Mouse (Mus musculus): ENCODE results near the gene Ddias.
"Not testable (repeated sequence)": the region's sequence is repeated elsewhere in the genome, so short reads cannot be mapped to it uniquely, and the experiment has no call there.

Gene Ddias

GRCm38 (mm10) chr7:92874116-92874675, at the start of gene Ddias, which contains the start of gene Prcp:
Gene Ddias (minus strand): TSS chr7:92874247.
Gene Prcp (plus strand): TSS chr7:92874470.
- peak; percentile 97 for DNase-seq (ENCODE audit: low read depth)

- DNase-seq (ENCODE audit: low read depth), result no peak
Measured at GRCm38 (mm10) chr7:92920857-92921172, 46.8 kb upstream of the Ddias start.

DNA sequence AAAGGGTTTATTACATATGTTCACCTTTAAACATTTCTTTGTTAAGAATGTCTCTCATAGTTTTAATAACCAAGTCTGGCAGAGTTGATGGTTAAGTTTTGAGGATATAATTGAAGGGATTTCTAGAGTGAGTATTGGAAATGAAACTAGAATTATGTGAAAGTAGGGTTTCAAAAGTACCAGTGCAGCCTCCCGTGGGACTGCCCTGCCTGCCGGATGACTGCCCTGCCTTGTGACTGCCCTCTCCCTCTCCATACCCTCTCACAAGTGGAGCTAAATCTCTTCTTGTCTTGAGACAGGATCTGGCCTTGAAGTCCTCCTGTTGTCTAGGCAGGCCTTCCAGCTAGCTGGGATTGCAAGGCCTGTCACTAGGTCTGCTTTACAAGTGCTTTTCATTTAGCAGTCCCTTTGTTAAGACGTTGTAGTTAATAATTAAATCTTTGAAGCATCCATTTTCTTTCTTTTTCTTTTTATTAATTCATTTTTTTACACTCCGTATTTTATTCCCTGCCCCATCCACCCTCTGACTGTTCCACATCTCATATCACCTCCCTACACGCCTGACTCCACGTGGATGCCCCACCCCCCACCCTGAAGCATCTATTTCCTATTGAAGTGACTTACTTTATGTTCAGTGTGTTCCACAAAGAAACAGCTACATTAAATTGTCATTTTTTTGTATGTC, 46.3 kb upstream of the Ddias start:
- no peak for DNase-seq (ENCODE audit: low read depth)

DNA sequence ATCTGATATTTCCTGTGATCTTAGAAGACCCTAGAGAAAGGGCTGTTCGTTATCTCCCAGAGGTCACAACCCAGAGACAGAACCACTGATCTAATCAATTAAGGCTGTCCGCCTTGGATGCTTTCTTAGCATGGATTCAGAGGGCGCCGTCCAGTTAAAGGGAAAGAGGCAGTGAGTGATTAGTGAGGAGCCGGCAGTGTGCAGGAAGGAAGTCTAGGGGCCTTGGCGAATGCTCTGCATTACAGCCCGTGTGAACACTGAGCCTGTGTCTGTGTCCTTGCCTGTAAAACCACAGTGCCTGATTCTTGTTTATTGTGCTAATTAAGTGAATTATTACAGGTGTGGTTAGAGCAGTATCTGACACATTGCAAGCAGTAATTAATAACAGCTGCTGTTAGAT, 30.2 kb upstream of the Ddias start:
- not testable (repeated sequence) for DNase-seq (ENCODE audit: low read depth)

- DNase-seq (ENCODE audit: low read depth), result peak; percentile 85
Measured at GRCm38 (mm10) chr7:92903360-92904038, 29.5 kb upstream of the Ddias start.

- peak; percentile 13 for DNase-seq (ENCODE audit: low read depth)
Measured at GRCm38 (mm10) chr7:92897021-92897420, 23.0 kb upstream of the Ddias start.

DNA sequence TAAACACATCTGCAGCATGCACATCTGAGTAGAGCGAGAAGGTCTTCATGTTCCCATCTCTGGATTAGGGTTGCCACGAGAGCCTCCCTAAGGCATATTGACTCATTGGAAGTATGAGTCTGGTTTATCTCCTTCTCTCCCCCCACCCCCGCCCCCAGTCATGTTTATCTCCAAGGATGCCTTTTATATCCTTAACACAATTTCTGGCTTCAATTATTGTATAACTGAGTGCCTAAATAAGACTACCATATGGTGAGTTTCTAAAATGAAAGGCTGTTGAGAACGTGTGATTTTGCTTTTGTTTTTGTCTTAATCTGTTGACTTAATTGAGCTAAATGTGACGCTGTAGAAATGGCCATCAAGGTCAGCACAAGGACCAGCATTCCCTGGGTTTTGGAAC, 22.0 kb upstream of the Ddias start:
- no peak for DNase-seq (ENCODE audit: low read depth)

- peak; percentile 37 for DNase-seq (ENCODE audit: low read depth)
Measured at GRCm38 (mm10) chr7:92893478-92893877, 19.4 kb upstream of the Ddias start.

DNA sequence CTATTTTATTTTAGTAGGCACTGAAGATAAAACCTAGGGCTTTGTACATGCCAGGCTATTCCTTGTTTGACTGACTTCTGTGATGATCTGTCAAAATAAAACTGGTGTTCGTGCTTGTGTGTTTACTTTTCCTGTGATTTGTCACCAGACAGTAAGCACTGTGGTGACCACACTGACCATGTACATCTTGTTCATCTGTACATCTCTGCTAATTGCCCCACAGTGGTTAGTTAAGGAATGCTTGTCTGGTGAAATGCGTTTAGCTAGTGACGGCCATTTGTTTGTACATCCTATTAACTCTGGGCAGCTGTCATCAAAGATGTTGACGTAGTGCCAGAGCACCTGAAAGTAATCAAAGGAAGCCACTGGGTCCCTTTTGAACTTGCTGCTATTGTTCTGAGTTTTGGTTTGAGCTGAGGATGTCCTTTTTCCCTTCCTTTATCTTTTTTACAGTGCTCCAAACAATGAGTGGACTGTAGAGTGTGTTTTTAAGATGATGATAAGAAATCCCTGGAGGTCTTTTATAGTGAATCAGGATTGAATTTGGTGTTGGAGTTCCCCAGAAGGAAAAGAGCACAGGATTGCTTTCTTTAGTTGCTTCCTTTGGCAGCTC, 16.7 kb upstream of the Ddias start:
- DNase-seq (ENCODE audit: low read depth), result no peak

- no peak for DNase-seq (ENCODE audit: low read depth)
Measured at GRCm38 (mm10) chr7:92890211-92890610, 16.2 kb upstream of the Ddias start.

DNA sequence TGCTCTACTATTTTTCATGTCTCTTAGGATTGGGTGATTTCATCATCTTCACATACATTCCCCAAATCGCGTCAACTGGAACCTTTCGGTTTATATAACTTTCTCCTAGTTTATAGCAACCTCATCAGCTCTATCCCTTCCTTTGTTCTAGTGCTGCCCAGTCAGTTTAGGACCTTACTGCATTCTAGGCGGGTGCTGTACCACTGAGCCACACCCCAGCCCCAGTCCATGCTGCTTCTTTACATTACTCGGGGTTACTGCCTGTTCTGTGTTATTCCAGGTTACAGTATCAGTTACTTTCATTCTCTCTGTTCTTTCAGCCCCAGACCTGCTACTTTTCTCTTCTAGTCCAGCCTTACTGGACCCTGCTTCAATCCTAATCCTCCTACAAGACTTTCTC, 13.2 kb upstream of the Ddias start:
- DNase-seq (ENCODE audit: low read depth), result no peak

- no peak for DNase-seq (ENCODE audit: low read depth)
Measured at GRCm38 (mm10) chr7:92886801-92887200, 12.8 kb upstream of the Ddias start.

DNA sequence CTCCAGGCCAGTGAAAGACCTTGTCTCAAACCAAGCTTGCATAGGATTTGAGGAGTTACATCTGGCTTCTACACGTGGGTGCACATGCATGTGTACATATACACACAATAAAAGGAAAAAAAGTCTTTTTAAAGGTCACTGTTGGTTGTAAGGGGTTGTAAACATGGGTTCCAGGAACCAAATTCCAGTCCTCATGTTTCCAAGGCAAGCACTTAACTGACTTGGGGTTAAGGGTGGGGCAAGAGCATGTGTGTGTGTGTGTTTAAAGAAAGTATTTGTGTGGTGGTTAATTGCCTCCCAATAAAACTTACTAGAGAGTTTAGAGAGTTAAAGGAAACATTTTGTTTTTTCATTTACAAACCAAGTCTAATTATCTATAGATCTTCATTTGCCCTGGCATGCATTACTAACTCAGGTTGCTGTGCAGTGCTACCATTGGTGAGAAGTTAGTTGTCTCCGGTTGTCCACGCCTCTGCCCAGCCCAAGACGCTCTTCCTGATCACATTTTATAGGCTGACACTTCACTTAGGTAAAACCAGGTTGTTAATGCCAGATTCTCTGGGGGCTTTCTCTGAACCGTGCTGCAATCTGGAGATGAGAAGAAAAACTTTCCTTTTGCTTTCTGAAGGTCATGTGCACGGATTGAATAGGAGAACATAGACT, 11.1 kb upstream of the Ddias start:
- no peak for DNase-seq (ENCODE audit: low read depth)

- DNase-seq (ENCODE audit: low read depth), result no peak
Measured at GRCm38 (mm10) chr7:92883850-92884716, 10.0 kb upstream of the Ddias start.

- no peak for DNase-seq (ENCODE audit: low read depth)
Measured at GRCm38 (mm10) chr7:92878575-92879285, 4.7 kb upstream of the Ddias start.

DNA sequence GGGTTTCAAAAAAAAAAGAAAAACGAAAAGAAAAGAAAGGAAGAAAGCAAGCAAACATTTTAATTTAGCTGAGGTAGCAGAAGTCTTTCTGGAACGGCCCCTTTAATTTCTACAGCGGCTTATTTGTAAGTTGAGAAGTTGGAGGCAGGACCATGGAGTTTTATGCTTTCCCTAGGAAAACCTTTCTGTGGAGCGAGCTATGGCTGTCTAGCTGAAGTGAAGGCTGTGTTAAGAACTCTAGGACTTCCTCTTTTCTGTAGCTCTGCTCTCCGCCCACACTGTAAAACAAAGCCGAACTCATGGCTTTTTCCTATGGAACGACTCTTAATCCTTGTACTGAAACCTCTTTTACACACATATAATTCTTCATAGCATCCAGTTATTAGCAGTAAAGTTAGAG, 2.5 kb upstream of the Ddias start:
- peak; percentile 15 for DNase-seq (ENCODE audit: low read depth)

GRCm38 (mm10) chr7:92876066-92876465, 2.0 kb upstream of the Ddias start:
- peak; percentile 29 for DNase-seq (ENCODE audit: low read depth)

- peak; percentile 98 for DNase-seq (ENCODE audit: low read depth)
Measured at GRCm38 (mm10) chr7:92874761-92875408, 838 bp upstream of the Ddias start.

- DNase-seq (ENCODE audit: low read depth), result no peak
Measured at GRCm38 (mm10) chr7:92871596-92871995, 2.5 kb downstream of the Ddias start.

DNA sequence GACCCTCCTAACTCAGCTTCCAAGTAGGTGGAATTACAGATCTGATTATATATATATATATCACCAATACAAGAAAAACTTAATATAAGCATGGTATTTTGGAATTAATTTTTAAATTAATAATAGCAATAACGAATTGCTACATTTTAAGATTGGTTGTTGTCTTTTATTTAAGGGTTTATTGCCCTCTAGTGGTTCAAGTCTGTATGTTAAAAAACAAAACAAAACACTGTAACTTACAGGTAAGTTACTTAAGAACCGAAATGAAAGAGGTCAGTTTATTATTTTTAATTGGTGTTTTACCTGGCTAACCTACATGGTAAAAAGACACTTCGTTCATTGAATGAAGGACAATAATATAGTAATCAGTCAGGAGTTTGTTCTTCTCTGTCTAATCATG, 3.9 kb downstream of the Ddias start:
- DNase-seq (ENCODE audit: low read depth), result peak; percentile 64
